ENCODE assay signal across 1 mouse cellular context in genomic region chr9:108049561-108050251, GRCm38 (mm10).
TF ChIP-seq lines count a peak whose summit lies in the region.

No protein-coding gene starts in this region.

TF ChIP-seq in CH12.LX, 34 proteins besides CTCF, POLR2A, EP300 and RAD21:
- TF ChIP-seq MYC (IDR thresholded peaks at IDR 0.05; ENCODE audit: low read depth, low read length) (0 out of 2 replicates have a peak, but pooled peaks have one; percentile 15), GABPA (IDR thresholded peaks at IDR 0.05; ENCODE audit: insufficient replicate concordance, low read depth, low read length) (no peak), ZMIZ1 (IDR thresholded peaks at IDR 0.05; ENCODE audit: low read depth, low read length) (no peak; the same call in 1 of the 2 replicates), ZC3H11A (IDR thresholded peaks at IDR 0.05; ENCODE audit: low read depth, low read length) (no peak), TCF12 (IDR thresholded peaks at IDR 0.05; ENCODE audit: low read depth, low read length) (no peak; the same call in 1 of the 2 replicates), USF1 (IDR thresholded peaks at IDR 0.05; ENCODE audit: low read depth, low read length) (peak; percentile 39), MAX (IDR thresholded peaks at IDR 0.05; ENCODE audit: low read length) (peak; percentile 60; the same call in 1 of the 2 replicates), ELF1 (IDR thresholded peaks at IDR 0.05; ENCODE audit: low read depth, low read length) (no peak), MEF2A (IDR thresholded peaks at IDR 0.05; ENCODE audit: borderline replicate concordance, low read depth, low read length) (no peak), ZNF384 (IDR thresholded peaks at IDR 0.05; ENCODE audit: low read depth, low read length) (no peak), MXI1 (IDR thresholded peaks at IDR 0.05; ENCODE audit: low read depth, low read length) (no peak), CHD1 (IDR thresholded peaks at IDR 0.05; ENCODE audit: low read depth, low read length) (no peak), NRF1 (IDR thresholded peaks at IDR 0.05; ENCODE audit: low read depth, low read length) (no peak)
TF ChIP-seq in CH12.LX: peak in this region for 3.
